Comparison of ENCODE assay signal across 10 mouse cellular contexts in genomic region chr4:87221586-87221985, GRCm38 (mm10). TPM values are rescaled to one million over a fixed set of nuclear protein-coding genes. Genes with fewer than 3 reads are reported as not detected.
DNase-seq lines count a peak whose midpoint lies in the region; ATAC-seq and TF ChIP-seq lines count a peak whose summit lies in the region.
"Had no signal": no experiment of that assay in that cellular context is flagged by ENCODE, and none has a peak within 500 bp of the region (broad histone marks: within the 10 kb centered on the region; RNA-seq: fewer than 3 reads in every experiment).

No protein-coding gene starts in this region.

- no peaks in the 10 kb centered on the region for H3K27me3 ChIP-seq in hindbrain, embryonic 11.5 days (ENCODE audit: control insufficient read depth, insufficient read depth, low read length)
- H3K27me3 ChIP-seq in hindbrain, embryonic 14.5 days (ENCODE audit: control insufficient read depth, insufficient read depth, low read length) = no peaks in the 10 kb centered on the region
- H3K27me3 ChIP-seq in embryonic facial prominence, embryonic 10.5 days (replicated peaks; ENCODE audit: low read depth, poor library complexity, severe bottlenecking) = no peaks in the 10 kb centered on the region

- no peak overlapping the region for H3K9ac ChIP-seq in hindbrain, embryonic 11.5 days (ENCODE audit: low read depth, low read length)
- H3K9ac ChIP-seq in hindbrain, embryonic 14.5 days = no peak overlapping the region
- H3K9ac ChIP-seq: liver, embryonic 14.5 days had no signal

- no peak overlapping the region for H3K4me3 ChIP-seq in hindbrain, embryonic 11.5 days (ENCODE audit: low read depth, low read length)
- no peak overlapping the region for H3K4me3 ChIP-seq in hindbrain, embryonic 14.5 days (replicated peaks; ENCODE audit: low read length)
- H3K4me3 ChIP-seq in embryonic facial prominence, embryonic 10.5 days = no peak overlapping the region
- H3K4me3 ChIP-seq in gastrocnemius, adult 2 months = no peak overlapping the region

- H3K9me3 ChIP-seq in hindbrain, embryonic 11.5 days (ENCODE audit: control insufficient read depth, low read length) = no peaks in the 10 kb centered on the region
- H3K9me3 ChIP-seq in hindbrain, embryonic 14.5 days (ENCODE audit: control insufficient read depth, low read length) = 0 out of 2 replicates have a peak, but pooled peaks cover 7% of the 10 kb centered on the region
- H3K9me3 ChIP-seq in embryonic facial prominence, embryonic 10.5 days = no peaks in the 10 kb centered on the region

- intact Hi-C loops in gastrocnemius, adult 2 months (cut with DNase I) = no loop called here

- DNase-seq in hindbrain, embryonic 11.5 days (ENCODE audit: low spot score) = peak; percentile 35
- DNase-seq in hindbrain, embryonic 14.5 days (ENCODE audit: low spot score) = no peak
- peak; percentile 11 for DNase-seq in ovary, postnatal 14 days (ENCODE audit: low spot score)
- no peak for DNase-seq in ovary, adult 18-20 months (ENCODE audit: low spot score)
- DNase-seq in embryonic facial prominence, embryonic 10.5 days (ENCODE audit: low spot score) = peak; percentile 46
- no peak for DNase-seq in right cerebral cortex, postnatal 25 days
- no peak for DNase-seq in gastrocnemius, adult 2 months
- no peak for DNase-seq in cerebellum, postnatal 36 days
- DNase-seq: thymus, postnatal 25 days had no signal

- no peak for ATAC-seq in hindbrain, embryonic 11.5 days (ENCODE audit: low FRiP score)
- no peak; the same call in 1 of the 2 replicates for ATAC-seq in hindbrain, embryonic 14.5 days (ENCODE audit: low FRiP score)

- no peaks in the 10 kb centered on the region for H3K4me1 ChIP-seq in hindbrain, embryonic 11.5 days (replicated peaks; ENCODE audit: control insufficient read depth, insufficient read depth, low read length)
- H3K4me1 ChIP-seq in hindbrain, embryonic 14.5 days (replicated peaks; ENCODE audit: control insufficient read depth, insufficient read depth, low read length) = no peaks in the 10 kb centered on the region
- H3K4me1 ChIP-seq in embryonic facial prominence, embryonic 10.5 days = no peaks in the 10 kb centered on the region

- 76% methylated on average over 2 of the region's 2 CpGs for WGBS in hindbrain, embryonic 11.5 days
- 70% methylated on average over 2 of the region's 2 CpGs for WGBS in hindbrain, embryonic 14.5 days
- 54% methylated on average over 2 of the region's 2 CpGs for WGBS in embryonic facial prominence, embryonic 10.5 days

- no peaks in the 10 kb centered on the region for H3K36me3 ChIP-seq in hindbrain, embryonic 11.5 days (ENCODE audit: control insufficient read depth, insufficient read depth, low read length)
- H3K36me3 ChIP-seq in hindbrain, embryonic 14.5 days (replicated peaks; ENCODE audit: control insufficient read depth, insufficient read depth) = no peaks in the 10 kb centered on the region
- no peaks in the 10 kb centered on the region for H3K36me3 ChIP-seq in embryonic facial prominence, embryonic 10.5 days (replicated peaks)

- H3K4me2 ChIP-seq in hindbrain, embryonic 11.5 days (replicated peaks; ENCODE audit: low read depth, low read length) = no peak overlapping the region
- H3K4me2 ChIP-seq in hindbrain, embryonic 14.5 days (replicated peaks) = no peak overlapping the region

- TF ChIP-seq CTCF in gastrocnemius, adult 2 months (IDR thresholded peaks at IDR 0.05) = no peak

- H3K27ac ChIP-seq in hindbrain, embryonic 11.5 days (ENCODE audit: low read depth, low read length) = no peak overlapping the region
- no peak overlapping the region for H3K27ac ChIP-seq in hindbrain, embryonic 14.5 days
- no peak overlapping the region for H3K27ac ChIP-seq in embryonic facial prominence, embryonic 10.5 days (replicated peaks)
- H3K27ac ChIP-seq in gastrocnemius, adult 2 months = no peak overlapping the region
- H3K27ac ChIP-seq: liver, embryonic 14.5 days had no signal

RNA-seq across cellular contexts. Expression of gene Slc24a2, which starts 8.7 kb away (rescaled TPM):
- 0.36 and 1.3 TPM in 2 replicates for polyA plus RNA-seq in hindbrain, embryonic 11.5 days (2014; fragmentation: Nextera tagmentation; extraction: Ambion mirVana)
- 5.7 and 6.5 TPM in 2 replicates for polyA plus RNA-seq in hindbrain, embryonic 14.5 days (2014; fragmentation: Nextera tagmentation; extraction: Ambion mirVana)
- polyA plus RNA-seq in embryonic facial prominence, embryonic 10.5 days (2016; fragmentation: Nextera tagmentation; extraction: Ambion mirVana) = 0.32 and 0.48 TPM in 2 replicates
- total RNA-seq in gastrocnemius, adult 2 months (2021) = under 1 TPM; 0.42 to 0.59 TPM

Comparison
In these comparisons a context has a peak if more than half of its experiments do, and no peak if none do; other contexts are left out.
1. DNase-seq: peak in hindbrain, embryonic 11.5 days (single experiment), ovary, postnatal 14 days (single experiment) and embryonic facial prominence, embryonic 10.5 days (single experiment); none in hindbrain, embryonic 14.5 days (single experiment), ovary, adult 18-20 months (single experiment), right cerebral cortex, postnatal 25 days (single experiment), gastrocnemius, adult 2 months (single experiment) and cerebellum, postnatal 36 days (0 of 2).